Mouse (Mus musculus): ENCODE results near the gene Ppp3ca.
"Not testable (repeated sequence)": the region's sequence is repeated elsewhere in the genome, so short reads cannot be mapped to it uniquely, and the experiment has no call there.

Ppp3ca gene

GRCm38 (mm10) chr3:136688101-136688586, 18.2 kb downstream of the Ppp3ca start:
- no peak for DNase-seq

GRCm38 (mm10) chr3:136689793-136690543, 20.0 kb downstream of the Ppp3ca start:
- no peak for DNase-seq

- no peak for DNase-seq
Observed at GRCm38 (mm10) chr3:136691984-136692383, 22.1 kb downstream of the Ppp3ca start.

- peak; percentile 61 for DNase-seq
Observed at GRCm38 (mm10) chr3:136693547-136693946, 23.6 kb downstream of the Ppp3ca start.

- no peak for DNase-seq
Observed at GRCm38 (mm10) chr3:136697626-136698191, 27.8 kb downstream of the Ppp3ca start.

GRCm38 (mm10) chr3:136699711-136700110, 29.8 kb downstream of the Ppp3ca start:
- not testable (repeated sequence) for DNase-seq

GRCm38 (mm10) chr3:136700447-136701009, 30.6 kb downstream of the Ppp3ca start:
- DNase-seq: no peak

GRCm38 (mm10) chr3:136702861-136703260, 32.9 kb downstream of the Ppp3ca start:
- DNase-seq: no peak

GRCm38 (mm10) chr3:136704515-136705247, 34.8 kb downstream of the Ppp3ca start:
- DNase-seq: no peak

GRCm38 (mm10) chr3:136706048-136706447, 36.1 kb downstream of the Ppp3ca start:
- DNase-seq: no peak

- no peak for DNase-seq
Observed at GRCm38 (mm10) chr3:136706771-136707170, 36.8 kb downstream of the Ppp3ca start.

- DNase-seq: no peak
Observed at GRCm38 (mm10) chr3:136707222-136708019, 37.5 kb downstream of the Ppp3ca start.

- DNase-seq: no peak
Observed at GRCm38 (mm10) chr3:136708230-136708629, 38.3 kb downstream of the Ppp3ca start.

GRCm38 (mm10) chr3:136710310-136710906, 40.5 kb downstream of the Ppp3ca start:
- DNase-seq: no peak

GRCm38 (mm10) chr3:136714307-136715039, 44.5 kb downstream of the Ppp3ca start:
- DNase-seq: no peak

- no peak for DNase-seq
Observed at GRCm38 (mm10) chr3:136716247-136716646, 46.3 kb downstream of the Ppp3ca start.

- DNase-seq: no peak
Observed at GRCm38 (mm10) chr3:136718412-136718811, 48.5 kb downstream of the Ppp3ca start.

GRCm38 (mm10) chr3:136721241-136721640, 51.3 kb downstream of the Ppp3ca start:
- DNase-seq: no peak

GRCm38 (mm10) chr3:136721804-136722427, 52.0 kb downstream of the Ppp3ca start:
- no peak for DNase-seq

- no peak for DNase-seq
Observed at GRCm38 (mm10) chr3:136722493-136722892, 52.6 kb downstream of the Ppp3ca start.

All from cerebellum, adult 9-11 months (tissue).